Mouse (Mus musculus) urinary bladder, postnatal 0 days (tissue): ENCODE measurements around the gene Smim26. TPM values are rescaled to one million over a fixed set of nuclear protein-coding genes. Genes with fewer than 3 reads are reported as not detected.

Experiments
- microRNA-seq: library from miRNA; unstranded; fragments of <30 nt; microRNA quantifications from one replicate; pipeline ENCODE4, GENCODE M21; 2016
- polyA plus RNA-seq: library from polyadenylated mRNA; unstranded; fragments of >200 nt; fragmentation: Nextera tagmentation; extraction: Ambion mirVana; gene quantifications from 2 replicates; pipeline ENCODE4 v1.2.1, GENCODE M21; 2015

Smim26 gene
- 43.2 and 48.1 TPM in 2 replicates for polyA plus RNA-seq

GRCm38 (mm10) chr2:144593951-144594651, at the start of gene Smim26:
Smim26 (plus strand) TSS chr2:144594054.

GRCm38 (mm10) chr2:144550529-144550928, 43.3 kb upstream of the Smim26 start, which contains the start of gene Rbbp9:
Rbbp9 (minus strand) TSS chr2:144550869.

GRCm38 (mm10) chr2:144555820-144556552, 37.9 kb upstream of the Smim26 start, which contains the start of gene Sec23b:
Sec23b (plus strand) TSS chr2:144556229.

GRCm38 (mm10) chr2:144599831-144600687, 6.2 kb downstream of the Smim26 start, which contains the start of gene Dtd1:
Dtd1 (plus strand) TSS chr2:144599897.

Small RNA genes within 50 kb of the gene (microRNA-seq; reads per million reads assigned to microRNA genes)
- not detected for gene Gm24823

Other genes starting within 250 kb of the Smim26 start
- 20.1 and 21.0 TPM in 2 replicates for gene Kat14, start 225.1 kb upstream of the Smim26 start, polyA plus RNA-seq
- gene Pet117, start 225.1 kb upstream of the Smim26 start, polyA plus RNA-seq, result 1.6 and 3.1 TPM in 2 replicates
- gene Dzank1, start 66.6 kb upstream of the Smim26 start, polyA plus RNA-seq, result 0.47 and 0.89 TPM in 2 replicates
- gene Polr3f, start 66.3 kb upstream of the Smim26 start, polyA plus RNA-seq, result 10.5 and 12.5 TPM in 2 replicates
- gene Rbbp9, start 43.2 kb upstream of the Smim26 start, polyA plus RNA-seq, result 25.9 and 26.3 TPM in 2 replicates
- gene Sec23b, start 37.8 kb upstream of the Smim26 start, polyA plus RNA-seq, result 49.1 and 56.0 TPM in 2 replicates
- 30.5 and 31.3 TPM in 2 replicates for gene Dtd1, start 5.8 kb downstream of the Smim26 start, polyA plus RNA-seq
- not detected in 2 replicates for gene Scp2d1, start 229.6 kb downstream of the Smim26 start, polyA plus RNA-seq